Mouse (Mus musculus) small intestine, adult 2 months (tissue): ENCODE measurements around the gene Trp53tg5. TPM values are rescaled to one million over a fixed set of nuclear protein-coding genes. Genes with fewer than 3 reads are reported as not detected.
A peak's percentile ranks its signal among the peaks of the same experiment; 100 is the strongest.

Experiments
- H3K27ac ChIP-seq: fragments of 200-500 bp; 2 replicates; pipeline ENCODE4 v1.5.1; 2012; ENCODE audit warnings: low read depth, low read length, control low read depth, inconsistent platforms; ENCODE audit not compliant: insufficient read depth
- H3K27me3 ChIP-seq: fragments of 200-500 bp; 2 replicates; pipeline ENCODE4 v1.6.1; 2012; ENCODE audit warnings: mild to moderate bottlenecking, moderate library complexity, low read length, inconsistent platforms; ENCODE audit not compliant: control insufficient read depth, insufficient read depth
- H3K36me3 ChIP-seq: fragments of 200-500 bp; 2 replicates; pipeline ENCODE4 v1.6.1; 2012; ENCODE audit warnings: mild to moderate bottlenecking, low read length, control low read depth, inconsistent platforms; ENCODE audit not compliant: control insufficient read depth, insufficient read depth
- H3K4me1 ChIP-seq: fragments of 200-500 bp; 2 replicates; pipeline ENCODE4 v1.6.1; 2012; ENCODE audit warnings: low read length, inconsistent platforms, mixed read lengths; ENCODE audit not compliant: control insufficient read depth, insufficient read depth, insufficient read length
- H3K4me3 ChIP-seq: fragments of 200-500 bp; 2 replicates; pipeline ENCODE4 v1.5.1; 2012; ENCODE audit warnings: low read depth, mild to moderate bottlenecking, control low read depth, inconsistent platforms, low read length, moderate library complexity
- CTCF ChIP-seq: fragments of 200-500 bp; IDR thresholded peaks from 2 replicates; pipeline ENCODE4 v1.5.1; 2012; ENCODE audit warnings: low read depth, mild to moderate bottlenecking, control low read depth, inconsistent platforms, low read length, moderate library complexity, mixed read lengths; ENCODE audit not compliant: insufficient replicate concordance, insufficient read length; ENCODE audit errors: extremely low read depth
- POLR2A ChIP-seq: fragments of 200-500 bp; IDR thresholded peaks from 2 replicates; pipeline ENCODE4 v1.6.1; 2012; ENCODE audit warnings: low read depth, mild to moderate bottlenecking, control low read depth, inconsistent platforms, low read length, moderate library complexity
- whole genome bisulfite sequencing: fragments of 180-500 bp; shearing (Covaris S2); methylation state at CpG from one replicate; pipeline ENCODE4 v1.1.7; 2018; 5-methylcytosine and 5-hydroxymethylcytosine counted together
- polyA plus RNA-seq: library from polyadenylated mRNA; depleted of rRNA; stranded (reverse); fragments of >200 nt; gene quantifications from 2 replicates; pipeline ENCODE4 v1.2.3, GENCODE M21; 2012

The Trp53tg5 gene
- polyA plus RNA-seq, 1 experiment = not detected

DNA sequence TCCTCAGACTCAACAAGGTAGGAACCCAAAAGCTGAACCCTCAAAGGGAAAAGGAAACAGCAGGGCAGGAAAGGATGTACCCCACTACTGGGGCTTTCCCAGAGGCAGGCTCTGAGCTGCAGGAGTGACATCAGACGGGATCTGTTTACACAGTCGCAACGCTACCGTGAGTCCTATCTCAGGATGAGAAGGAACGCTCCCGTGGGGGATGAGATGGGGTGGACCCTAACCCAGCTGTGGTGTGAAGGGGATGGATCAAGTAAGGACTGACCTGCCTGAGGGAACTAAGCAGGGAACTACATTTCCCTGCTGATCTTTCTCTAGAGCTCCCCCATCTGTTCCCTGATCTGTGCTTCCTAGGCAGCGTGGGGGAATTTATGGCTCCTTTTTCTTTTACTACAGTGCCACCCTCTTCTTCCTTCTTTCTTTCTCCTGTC is 16.6 kb downstream of the Trp53tg5 start, which contains the start of gene Sys1:
Gene Sys1 (plus strand): TSS at position 101 of the 437 bp plus-strand sequence.
- H3K4me3 ChIP-seq = peak within 1 kb of the TSS; percentile 32
- H3K27ac ChIP-seq = peak within 1 kb of the TSS; percentile 76
- no peaks in the 10 kb centered on the region for H3K27me3 ChIP-seq
- 2% methylated on average over 7 of the region's 7 CpGs for WGBS
- no peaks in the 10 kb centered on the region for H3K36me3 ChIP-seq
- peaks cover 30% of the 10 kb centered on the region; the same call in 1 of the 2 replicates for H3K4me1 ChIP-seq
- TF ChIP-seq CTCF (no peak), POLR2A (no peak)

DNA sequence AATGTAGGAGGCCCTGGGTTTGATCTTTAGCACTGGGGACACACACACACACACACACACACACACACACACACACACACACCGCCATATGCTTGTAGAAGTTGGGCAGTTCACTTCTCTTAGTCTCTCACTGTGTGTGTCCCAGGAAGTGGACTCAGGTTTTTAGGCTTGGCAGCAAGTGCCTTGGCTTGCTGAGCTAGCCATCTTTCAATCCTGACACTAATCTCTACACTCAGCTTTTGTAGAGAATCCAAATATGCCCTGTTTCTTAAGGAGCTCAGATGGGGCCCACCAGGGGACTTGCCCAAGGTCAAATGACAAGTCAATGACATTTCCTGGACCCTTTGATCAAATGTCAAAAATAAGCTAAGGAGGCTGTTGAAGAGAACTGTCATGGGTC is 17.1 kb downstream of the Trp53tg5 start:
- H3K36me3 ChIP-seq = no peaks in the 10 kb centered on the region
- 55% methylated on average over 1 of the region's 1 CpGs for WGBS
- TF ChIP-seq CTCF (no peak), POLR2A (no peak)
- peaks cover 30% of the 10 kb centered on the region; the same call in 1 of the 2 replicates for H3K4me1 ChIP-seq
- no peaks in the 10 kb centered on the region for H3K27me3 ChIP-seq
- H3K27ac ChIP-seq = peak overlapping the region; percentile 46
- H3K4me3 ChIP-seq = no peak overlapping the region

DNA sequence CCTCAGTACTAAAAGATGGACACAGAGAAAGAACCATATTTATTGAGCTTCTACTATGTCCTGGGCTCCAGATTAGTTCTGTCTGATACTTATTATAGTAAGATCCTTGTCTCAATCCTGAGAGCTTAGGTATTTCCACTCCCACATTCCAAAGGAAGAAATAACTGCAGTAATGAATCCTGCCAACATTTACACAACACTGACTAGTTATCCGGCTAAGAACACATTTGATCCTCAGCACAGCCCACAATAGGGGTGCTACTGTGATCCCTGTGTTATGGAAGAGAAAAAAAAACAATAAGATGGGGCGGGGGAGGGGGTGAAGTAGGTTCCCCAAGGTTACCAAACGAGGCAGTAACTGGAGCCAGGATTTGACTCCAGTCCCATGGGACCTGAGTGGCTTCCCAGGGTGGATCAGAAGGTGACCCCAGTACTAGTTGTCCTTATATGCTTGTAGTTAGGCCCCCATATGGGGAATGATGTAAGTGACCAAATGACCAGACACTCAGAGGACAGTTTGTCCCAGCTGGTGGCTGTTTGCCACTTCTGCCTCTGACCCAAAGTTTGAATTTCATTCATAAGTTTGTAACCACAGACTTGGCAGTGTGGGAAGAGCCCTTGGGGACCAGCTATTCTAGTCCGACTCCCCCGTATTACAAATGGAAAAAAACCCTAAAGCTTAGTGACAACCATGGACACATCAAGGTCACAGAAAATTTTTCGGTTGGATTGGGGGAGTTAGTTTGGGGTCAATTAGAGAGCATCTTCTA is 17.9 kb downstream of the Trp53tg5 start:
- Histone ChIP-seq H3K4me3 (no peak overlapping the region), H3K27ac (peak overlapping the region; percentile 81), H3K27me3 (no peaks in the 10 kb centered on the region), H3K36me3 (no peaks in the 10 kb centered on the region), H3K4me1 (peaks cover 30% of the 10 kb centered on the region; the same call in 1 of the 2 replicates)
- TF ChIP-seq CTCF = no peak
- no peak for TF ChIP-seq POLR2A
- 54% methylated on average over 6 of the region's 6 CpGs for WGBS

DNA sequence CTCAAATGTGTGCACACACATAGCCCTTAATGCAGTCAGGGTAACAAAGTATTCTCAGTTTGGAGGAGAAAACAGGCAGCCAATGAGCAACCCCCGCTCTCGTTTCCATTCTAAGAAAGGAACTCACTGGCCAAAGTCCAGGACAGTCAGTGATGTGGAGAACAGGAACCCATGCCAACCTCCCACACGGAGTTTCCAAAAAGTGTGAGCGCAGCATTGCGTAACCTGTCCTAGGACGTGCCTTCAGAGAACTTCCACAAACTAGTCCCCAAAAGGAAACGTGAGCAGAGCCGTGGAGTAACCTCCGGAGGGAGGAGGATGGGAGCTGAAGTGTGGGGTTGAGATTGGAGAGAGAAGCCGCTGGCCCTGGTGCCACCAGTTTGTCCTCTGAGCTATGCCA is 18.7 kb downstream of the Trp53tg5 start:
- peaks cover 30% of the 10 kb centered on the region; the same call in 1 of the 2 replicates for H3K4me1 ChIP-seq
- TF ChIP-seq CTCF = no peak
- TF ChIP-seq POLR2A = no peak
- no peaks in the 10 kb centered on the region for H3K36me3 ChIP-seq
- no peaks in the 10 kb centered on the region for H3K27me3 ChIP-seq
- 11% methylated on average over 10 of the region's 10 CpGs for WGBS
- peak overlapping the region; percentile 81 for H3K27ac ChIP-seq
- H3K4me3 ChIP-seq = no peak overlapping the region

DNA sequence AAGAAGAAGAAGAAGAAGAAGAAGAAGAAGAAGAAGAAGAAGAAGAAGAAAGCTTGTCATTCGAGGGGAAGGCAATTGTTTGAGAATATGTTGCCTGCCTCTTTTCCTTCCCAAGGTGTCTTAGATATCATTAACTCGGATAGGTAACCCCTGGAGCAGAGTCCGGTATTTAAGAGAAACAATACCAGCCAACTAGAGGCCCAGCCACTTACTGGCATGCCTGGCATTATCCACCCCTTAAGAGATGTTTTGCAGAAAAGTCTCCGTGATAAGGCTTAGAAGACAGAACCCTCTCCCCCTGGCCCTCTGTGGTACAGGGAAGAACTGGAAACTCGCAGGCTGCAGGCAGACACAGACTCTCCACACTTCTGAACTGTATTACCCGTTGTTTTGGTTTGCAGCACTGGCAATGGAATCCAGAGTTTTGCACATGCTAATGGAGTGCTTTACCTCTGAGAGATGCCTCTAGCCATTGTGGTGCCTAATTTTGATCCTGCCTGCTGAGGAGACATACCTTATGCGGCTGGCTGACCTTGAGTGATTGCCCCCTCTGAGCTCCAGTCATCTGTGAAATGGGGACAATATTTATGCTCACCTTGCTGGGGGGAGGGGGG is 19.5 kb downstream of the Trp53tg5 start:
- H3K27ac ChIP-seq = no peak overlapping the region
- no peak overlapping the region for H3K4me3 ChIP-seq
- H3K27me3 ChIP-seq = no peaks in the 10 kb centered on the region
- 66% methylated on average over 7 of the region's 7 CpGs for WGBS
- H3K4me1 ChIP-seq = peaks cover 30% of the 10 kb centered on the region; the same call in 1 of the 2 replicates
- no peaks in the 10 kb centered on the region for H3K36me3 ChIP-seq
- TF ChIP-seq POLR2A (no peak), CTCF (no peak)

DNA sequence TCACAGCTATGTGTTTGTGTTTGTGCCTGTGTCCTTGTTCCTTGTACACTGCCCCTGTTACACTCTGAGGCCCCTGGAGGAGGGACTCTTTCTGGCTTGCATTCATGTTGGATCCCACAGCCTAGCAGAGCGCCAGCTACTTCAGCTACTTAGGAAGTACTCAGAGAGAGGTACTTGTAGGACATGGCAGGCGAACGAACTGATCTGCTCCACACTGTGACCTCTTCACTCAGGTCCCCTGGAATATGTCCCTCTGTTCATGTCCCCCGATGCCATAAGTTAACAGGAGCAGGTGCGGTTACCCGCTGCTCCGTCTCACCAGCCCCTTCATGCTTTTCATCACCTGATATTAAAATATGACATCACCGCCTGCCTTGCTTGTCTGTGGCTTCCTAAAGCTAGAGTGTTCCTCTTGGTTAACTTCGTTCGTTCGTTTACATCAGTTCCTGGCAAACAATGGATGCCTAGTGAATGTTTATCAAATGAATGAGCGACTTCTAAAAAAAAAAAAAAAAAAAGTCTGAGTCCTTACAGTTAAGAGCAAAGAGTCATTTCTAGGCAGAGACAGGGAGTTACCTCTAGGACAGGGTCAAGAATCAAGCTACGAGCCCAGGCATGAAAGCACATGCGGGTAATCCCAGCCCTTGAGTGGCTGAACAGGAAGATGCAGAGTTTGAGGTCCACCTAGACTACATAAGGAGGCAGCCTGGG is 20.3 kb downstream of the Trp53tg5 start:
- H3K36me3 ChIP-seq = no peaks in the 10 kb centered on the region
- H3K4me1 ChIP-seq = peaks cover 30% of the 10 kb centered on the region; the same call in 1 of the 2 replicates
- no peak overlapping the region for H3K27ac ChIP-seq
- 80% methylated on average over 14 of the region's 14 CpGs for WGBS
- H3K27me3 ChIP-seq = no peaks in the 10 kb centered on the region
- TF ChIP-seq CTCF (no peak), POLR2A (no peak)
- H3K4me3 ChIP-seq = no peak overlapping the region

DNA sequence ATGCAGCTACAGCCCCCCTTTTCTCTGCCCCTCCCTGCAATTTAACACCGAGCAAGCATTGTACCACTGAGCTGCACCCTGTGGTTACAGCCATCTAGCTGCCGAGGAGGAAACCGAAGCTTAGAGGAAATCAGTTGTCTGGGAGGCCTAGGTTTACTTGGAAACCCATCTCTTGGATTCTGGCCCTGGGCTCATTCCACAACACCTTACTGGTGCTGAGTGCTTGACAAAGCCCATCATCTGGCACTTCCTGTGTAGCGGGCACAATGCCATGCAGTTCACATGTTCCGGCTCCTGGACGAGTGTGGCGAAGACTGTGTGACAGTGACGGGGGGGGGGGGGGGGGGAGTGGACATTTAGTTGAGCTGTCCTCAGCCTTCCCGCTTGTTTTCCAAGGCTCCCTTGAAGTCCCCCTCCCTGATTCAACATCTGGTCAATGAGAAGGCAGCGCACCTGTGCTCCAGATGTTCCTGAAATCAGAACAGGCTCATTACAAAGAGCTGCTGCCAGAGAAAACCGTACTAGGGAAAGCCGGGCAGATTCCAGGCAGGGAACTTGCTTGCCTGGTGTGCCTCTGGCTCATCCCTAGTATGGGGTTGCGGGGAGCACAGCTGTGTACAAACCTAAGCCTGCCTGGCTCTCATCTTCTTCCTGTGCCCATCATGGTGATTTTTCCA is 21.4 kb downstream of the Trp53tg5 start:
- no peak overlapping the region for H3K4me3 ChIP-seq
- 62% methylated on average over 13 of the region's 13 CpGs for WGBS
- H3K36me3 ChIP-seq = no peaks in the 10 kb centered on the region

More for the DNA sequence above, 21.4 kb downstream of the Trp53tg5 start:
- peaks cover 23% of the 10 kb centered on the region; the same call in 1 of the 2 replicates for H3K4me1 ChIP-seq
- no peak for TF ChIP-seq CTCF
- TF ChIP-seq POLR2A = no peak
- H3K27me3 ChIP-seq = no peaks in the 10 kb centered on the region
- no peak overlapping the region for H3K27ac ChIP-seq
